Mouse (Mus musculus) ES-E14 (cell line): ENCODE results near the gene Jtb. TPM values are rescaled to one million over a fixed set of nuclear protein-coding genes. Genes with fewer than 3 reads are reported as not detected.

Source experiments
- DNase-seq: peaks from one replicate; pipeline ENCODE4 v3.0.0-alpha.2; 2013; ENCODE audit warnings: low read depth, low spot score
- H3K27ac ChIP-seq: 2 replicates; pipeline ENCODE4 v1.5.1; 2012; ENCODE audit warnings: low read depth, mild to moderate bottlenecking, low read length, moderate library complexity, mixed read lengths; ENCODE audit not compliant: poor library complexity, insufficient read depth, severe bottlenecking
- H3K36me3 ChIP-seq: 2 replicates; pipeline ENCODE4 v1.6.1; 2012; ENCODE audit warnings: mild to moderate bottlenecking, low read length, moderate library complexity, mixed read lengths; ENCODE audit not compliant: control insufficient read depth, poor library complexity, insufficient read depth, severe bottlenecking
- H3K4me1 ChIP-seq, 2 experiments: fragments of 150-350 bp in 1 of 2; sonication (generic) in 1 of 2; 2 replicates each; pipeline ENCODE4 v1.6.1; 2012; ENCODE audit warnings: low read length in 2 of 2, mild to moderate bottlenecking in 1 of 2, mixed read lengths in 1 of 2; ENCODE audit not compliant: control insufficient read depth in 2 of 2, insufficient read depth in 2 of 2, poor library complexity in 1 of 2
- H3K4me3 ChIP-seq, 2 experiments: fragments of 150-350 bp in 1 of 2; sonication (generic) in 1 of 2; 2 replicates each; pipeline ENCODE4 v1.5.1; 2012; ENCODE audit warnings: low read length in 2 of 2, low read depth in 1 of 2, mild to moderate bottlenecking in 1 of 2, mixed read lengths in 1 of 2; ENCODE audit not compliant: insufficient read depth in 1 of 2, poor library complexity in 1 of 2, severe bottlenecking in 1 of 2
- H3K9ac ChIP-seq: 2 replicates; pipeline ENCODE4 v1.6.1; 2012; ENCODE audit warnings: low read depth, mild to moderate bottlenecking, low read length, mixed read lengths; ENCODE audit not compliant: poor library complexity, insufficient read depth, severe bottlenecking
- H3K9me3 ChIP-seq: fragments of 150-350 bp; sonication (generic); 2 replicates; pipeline ENCODE4 v1.6.1; 2012; ENCODE audit warnings: low read depth, mild to moderate bottlenecking, low read length; ENCODE audit not compliant: control insufficient read depth, insufficient read depth
- CHD2 ChIP-seq: IDR thresholded peaks from 2 replicates; pipeline ENCODE4 v1.6.1; 2014; ENCODE audit warnings: mild to moderate bottlenecking, low read depth, low read length, inconsistent platforms
- HCFC1 ChIP-seq: IDR thresholded peaks from 2 replicates; pipeline ENCODE4 v1.6.1; 2012; ENCODE audit warnings: low read length, inconsistent platforms, borderline replicate concordance; ENCODE audit not compliant: insufficient read depth
- MAFK ChIP-seq: IDR thresholded peaks from 2 replicates; pipeline ENCODE4 v1.6.1; 2014; ENCODE audit warnings: mild to moderate bottlenecking, low read depth, low read length, inconsistent platforms; ENCODE audit not compliant: insufficient read depth
- ZC3H11A ChIP-seq: IDR thresholded peaks from 2 replicates; pipeline ENCODE4 v1.6.1; 2012; ENCODE audit warnings: low read depth, mild to moderate bottlenecking, inconsistent platforms, low read length, borderline replicate concordance
- ZNF384 ChIP-seq: IDR thresholded peaks from 2 replicates; pipeline ENCODE4 v1.6.1; 2012; ENCODE audit warnings: low read depth, low read length, inconsistent platforms
- in situ Hi-C, 2 experiments: fragments of 600-800 bp; cut with MboI; formaldehyde crosslinking; loops; one replicate each; pipeline ENCODE4 v1.15.1; 2025; ENCODE audit warnings: low sequenced_read_pairs in 2 of 2, inconsistent platforms in 1 of 2; ENCODE audit not compliant: unreplicated experiment in 2 of 2
- total RNA-seq: library from RNA; depleted of rRNA; stranded (reverse); fragments of 300-350 nt; gene quantifications from 2 replicates; pipeline ENCODE4 v1.2.3, GENCODE M21; 2012

Gene Jtb
- total RNA-seq, 1 experiment, result 64.0 TPM

DNA sequence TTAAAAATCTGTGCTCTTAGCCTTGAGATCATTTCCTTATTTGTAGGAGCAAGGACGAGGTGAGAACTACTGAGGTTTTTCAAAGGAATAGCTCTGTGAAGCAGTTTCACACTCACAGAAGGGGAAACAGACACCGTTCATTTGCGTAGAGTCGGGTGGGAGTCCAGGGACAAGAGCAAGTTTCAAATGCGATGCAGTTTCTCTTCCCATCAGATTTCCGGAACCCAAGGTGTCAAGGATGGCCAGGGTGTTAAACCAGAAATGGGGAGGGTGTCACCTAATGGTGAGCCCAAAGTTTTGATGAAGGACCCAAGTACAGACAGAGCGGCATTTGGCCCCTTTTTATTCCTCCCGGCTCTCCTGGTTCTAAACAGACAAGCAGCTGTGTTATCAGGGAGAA is 322 bp upstream of the Jtb start:
- peak overlapping the region; percentile 70; the same call in 1 of the 2 replicates for H3K27ac ChIP-seq
- DNase-seq, result no peak
- TF ChIP-seq HCFC1, result no peak
- no peak for TF ChIP-seq CHD2
- no peak for TF ChIP-seq MAFK
- no peak for TF ChIP-seq ZC3H11A
- no peak for TF ChIP-seq ZNF384
- in situ Hi-C loops, result no loop called here
- H3K36me3 ChIP-seq, result peaks cover 3% of the 10 kb centered on the region
- peak overlapping the region; percentile 74 to 76 for H3K4me3 ChIP-seq
- no peaks in the 10 kb centered on the region; a peak in 1 of 4 replicates for H3K4me1 ChIP-seq
- H3K9ac ChIP-seq, result peak overlapping the region; percentile 88; the same call in 1 of the 2 replicates
- no peaks in the 10 kb centered on the region for H3K9me3 ChIP-seq

DNA sequence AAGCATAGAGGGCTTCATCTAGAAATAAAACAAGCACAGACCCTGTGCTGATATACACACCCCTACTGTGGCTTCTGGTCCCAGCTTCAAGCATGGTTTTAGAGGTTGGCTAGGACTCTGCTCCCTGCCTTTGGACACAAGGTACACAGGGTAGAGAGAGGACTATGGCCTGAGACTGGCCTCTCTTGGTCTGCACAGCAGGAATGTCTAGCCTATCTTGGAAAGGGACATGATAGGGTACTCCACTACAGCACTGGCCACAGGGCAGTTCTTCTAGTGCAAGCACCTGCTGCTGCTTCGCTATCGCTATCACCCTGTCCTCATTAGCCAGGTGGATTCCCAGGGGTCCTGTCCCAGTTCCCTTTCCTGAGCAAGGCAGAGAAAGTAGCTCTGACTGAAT is 9.9 kb downstream of the Jtb start:
- Histone ChIP-seq H3K4me1 (peaks cover 0 to 11% of the 10 kb centered on the region in 2 experiments; a peak in 1 of 4 replicates), H3K36me3 (no peaks in the 10 kb centered on the region), H3K4me3 (no peak overlapping the region), H3K27ac (no peak overlapping the region), H3K9me3 (no peaks in the 10 kb centered on the region), H3K9ac (no peak overlapping the region)
- in situ Hi-C loops, result no loop called here
- no peak for DNase-seq
- TF ChIP-seq ZC3H11A, result no peak
- TF ChIP-seq CHD2, result no peak

DNA sequence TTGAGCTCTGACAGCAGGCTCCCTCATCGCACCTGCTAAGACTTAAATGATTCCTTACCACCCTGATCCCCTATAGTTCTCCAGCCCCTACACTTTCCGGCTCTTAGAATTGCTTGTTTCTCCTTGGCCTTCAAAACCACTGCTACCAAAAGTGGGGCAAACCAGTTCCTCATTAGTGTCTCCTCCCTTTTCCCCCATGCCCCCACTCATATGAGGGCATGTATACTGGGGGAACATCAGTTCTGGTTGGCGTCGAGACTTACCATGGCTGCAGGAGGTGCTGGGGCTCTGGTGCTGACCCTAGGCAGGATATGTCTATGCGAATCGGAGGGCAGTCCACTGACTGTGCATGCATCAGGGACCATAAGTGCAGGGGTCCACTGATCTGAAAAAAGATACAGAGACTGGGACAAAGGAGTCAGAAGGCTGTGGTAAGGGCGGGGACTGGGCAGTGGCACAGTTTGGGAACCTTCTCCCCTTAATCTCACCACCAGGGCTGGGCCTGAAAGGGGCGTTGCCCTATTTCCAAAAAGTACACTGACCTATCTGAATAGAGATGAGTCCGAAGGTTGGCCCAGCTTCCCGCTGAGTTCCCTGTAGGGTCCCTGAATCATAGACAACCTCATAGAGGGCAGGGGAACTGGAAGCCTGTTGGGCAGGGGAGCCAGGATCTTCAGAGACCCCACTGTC is 10.4 kb downstream of the Jtb start:
- Histone ChIP-seq H3K9ac (no peak overlapping the region), H3K36me3 (no peaks in the 10 kb centered on the region), H3K9me3 (no peaks in the 10 kb centered on the region), H3K4me1 (peaks cover 0 to 13% of the 10 kb centered on the region in 2 experiments; a peak in 2 of 4 replicates), H3K4me3 (no peak overlapping the region), H3K27ac (no peak overlapping the region)
- DNase-seq, result no peak
- in situ Hi-C loops, result no loop called here
- TF ChIP-seq CHD2 (no peak), HCFC1 (no peak), ZC3H11A (no peak), MAFK (no peak), ZNF384 (no peak)

DNA sequence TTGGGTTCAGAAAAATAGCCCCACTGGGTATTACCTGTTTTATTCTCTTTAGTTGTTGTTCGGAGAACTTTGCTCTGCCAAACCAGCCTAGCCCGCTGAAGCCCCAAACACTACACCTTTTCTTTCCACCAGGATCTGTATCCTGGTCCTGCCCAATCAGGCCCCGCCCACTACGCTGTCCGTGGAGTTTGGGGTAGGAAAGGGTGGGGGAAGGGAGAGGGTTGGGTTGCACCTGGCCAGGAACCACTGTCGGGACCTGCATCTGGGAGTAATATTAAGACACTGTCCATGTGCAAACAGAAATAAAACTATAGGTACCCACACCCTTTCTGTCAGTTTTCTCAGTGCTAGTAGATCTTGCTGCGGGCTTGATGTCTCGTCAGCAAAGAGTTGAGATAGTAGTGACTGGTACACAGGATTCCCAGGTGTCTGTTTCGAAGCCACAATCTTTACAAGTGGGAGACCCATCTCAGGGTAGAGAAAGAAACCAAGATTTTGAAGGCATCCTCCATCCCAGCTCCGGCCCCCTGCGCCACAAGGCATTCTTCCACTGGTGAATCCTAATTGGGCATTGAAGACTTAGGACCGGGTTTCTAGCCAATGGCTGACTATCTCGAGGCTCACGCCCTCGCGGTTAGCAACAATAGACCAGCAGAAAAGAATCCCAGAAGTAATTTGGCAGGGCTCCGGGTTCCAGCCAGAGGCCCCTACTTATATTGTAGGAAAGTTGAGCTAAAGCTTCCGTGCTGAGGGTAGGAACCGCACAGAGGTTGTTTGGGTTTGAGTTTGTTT is 11.8 kb downstream of the Jtb start, which contains the start of gene Creb3l4:
TSS of gene Creb3l4 (minus strand) at position 529 of the 792 bp plus-strand sequence.
- no peak within 1 kb of the TSS; the same call in 1 of the 2 replicates for H3K27ac ChIP-seq
- no peak for TF ChIP-seq MAFK
- H3K9ac ChIP-seq, result peak within 1 kb of the TSS; percentile 34
- H3K36me3 ChIP-seq, result no peaks in the 10 kb centered on the region
- peaks cover 0 to 13% of the 10 kb centered on the region in 2 experiments; a peak in 2 of 4 replicates for H3K4me1 ChIP-seq
- DNase-seq, result peak; percentile 75
- in situ Hi-C loops, result no loop called here
- H3K9me3 ChIP-seq, result no peaks in the 10 kb centered on the region
- peak within 1 kb of the TSS; percentile 26 to 37 for H3K4me3 ChIP-seq
